Mouse (Mus musculus) thymus, adult 2 months (tissue): ENCODE results near the gene Stn1.

ENCODE experiments used
- CTCF ChIP-seq: fragments of 200-500 bp; IDR thresholded peaks from 2 replicates; pipeline ENCODE4 v1.5.1; 2012; ENCODE audit warnings: mild to moderate bottlenecking, control low read depth, low read length, moderate library complexity, borderline replicate concordance; ENCODE audit not compliant: control insufficient read depth, poor library complexity, insufficient read depth; ENCODE audit errors: extremely low read depth
- POLR2A ChIP-seq: fragments of 200-500 bp; IDR thresholded peaks from 2 replicates; pipeline ENCODE4 v1.6.1; 2012; ENCODE audit warnings: mild to moderate bottlenecking, low read length, control low read depth, moderate library complexity; ENCODE audit not compliant: control insufficient read depth, poor library complexity, insufficient read depth; ENCODE audit errors: extremely low read depth

DNA sequence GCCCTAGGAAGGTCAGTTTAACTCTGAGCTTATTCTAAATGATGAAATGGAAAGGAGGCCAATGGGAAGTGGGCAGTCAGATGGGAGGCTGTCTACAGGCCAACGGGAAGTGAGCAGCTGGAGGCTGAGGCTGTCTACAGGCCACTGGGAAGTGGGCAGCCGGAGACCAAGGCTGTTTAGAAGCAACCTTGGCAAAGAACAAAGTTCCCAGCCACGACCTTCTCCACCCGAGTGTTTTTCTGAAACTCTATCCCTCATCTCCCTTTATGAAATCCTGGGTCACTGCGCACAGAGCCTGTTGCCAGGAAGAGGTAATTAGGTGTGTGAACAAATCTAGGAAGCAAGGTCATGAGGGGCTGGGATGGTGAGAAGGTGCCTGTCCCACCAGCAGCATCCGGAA lies 25.3 kb downstream of the Stn1 start:
- TF ChIP-seq CTCF (no peak), POLR2A (no peak)
